Mouse (Mus musculus): Measurements from ENCODE around the gene Olfr1322. TPM values are rescaled to one million over a fixed set of nuclear protein-coding genes. Genes with fewer than 3 reads are reported as not detected.

The Olfr1322 gene
- not detected for total RNA-seq (2021)
- long read RNA-seq, experiment 1 = 0 reads
- long read RNA-seq, experiment 2 = 0 reads

GRCm38 (mm10) chrX:49891383-49891782 lies at the start of gene Olfr1322:
Gene Olfr1322 (minus strand): TSS chrX:49891483.
- intact Hi-C loops (cut with DNase I) = no loop called here
- no peak for DNase-seq

- no peak for DNase-seq
- intact Hi-C loops (cut with DNase I) = no loop called here
Observed at GRCm38 (mm10) chrX:49877651-49878349, 13.5 kb downstream of the Olfr1322 start.

Other genes with a start within 250 kb of the Olfr1322 start
- not detected for gene Olfr1320, start 219.2 kb downstream of the Olfr1322 start, total RNA-seq (2021)
- gene Olfr1321, start 156.4 kb downstream of the Olfr1322 start, total RNA-seq (2021) = not detected
- gene Igsf1, start 93.7 kb downstream of the Olfr1322 start, total RNA-seq (2021) = 1 to 10 TPM; 1.4 to 1.8 TPM
- gene Olfr1323, start 127.9 kb upstream of the Olfr1322 start, total RNA-seq (2021) = not detected

Data from gastrocnemius, postnatal 36 days (tissue).